Mouse (Mus musculus): ENCODE measurements around the gene A630095N17Rik.

Gene A630095N17Rik

GRCm38 (mm10) chr1:75214442-75214841, 17.5 kb downstream of the A630095N17Rik start:
- DNase-seq (ENCODE audit: low read depth, low spot score), result no peak

GRCm38 (mm10) chr1:75213096-75213495, 18.8 kb downstream of the A630095N17Rik start:
- no peak for DNase-seq (ENCODE audit: low read depth, low spot score)

- DNase-seq (ENCODE audit: low read depth, low spot score), result no peak
These were observed 19.4 kb downstream of the A630095N17Rik start for GRCm38 (mm10) chr1:75212542-75212941.

- no peak for DNase-seq (ENCODE audit: low read depth, low spot score)
These were observed 20.7 kb downstream of the A630095N17Rik start for GRCm38 (mm10) chr1:75211141-75211708.

GRCm38 (mm10) chr1:75210136-75211087, 21.5 kb downstream of the A630095N17Rik start, which contains the start of the genes Glb1l and Stk16:
Glb1l (minus strand) TSS chr1:75210813.
Stk16 (plus strand) TSS chr1:75210838.
- peak; percentile 91 for DNase-seq (ENCODE audit: low read depth, low spot score)

GRCm38 (mm10) chr1:75208967-75209678, 22.8 kb downstream of the A630095N17Rik start:
- DNase-seq (ENCODE audit: low read depth, low spot score), result no peak

- DNase-seq (ENCODE audit: low read depth, low spot score), result no peak
These were observed 30.7 kb downstream of the A630095N17Rik start for GRCm38 (mm10) chr1:75201236-75201635.

- no peak for DNase-seq (ENCODE audit: low read depth, low spot score)
These were observed 39.5 kb downstream of the A630095N17Rik start for GRCm38 (mm10) chr1:75192452-75192851.

- DNase-seq (ENCODE audit: low read depth, low spot score), result peak; percentile 98
These were observed 40.1 kb downstream of the A630095N17Rik start, which contains the start of the genes Ankzf1 and Atg9a for GRCm38 (mm10) chr1:75191622-75192402. Ankzf1 (plus strand) TSS chr1:75192151. Atg9a (minus strand) TSS chr1:75192196.

GRCm38 (mm10) chr1:75191258-75191621, 40.7 kb downstream of the A630095N17Rik start:
- DNase-seq (ENCODE audit: low read depth, low spot score), result no peak

GRCm38 (mm10) chr1:75190577-75190976, 41.3 kb downstream of the A630095N17Rik start:
- no peak for DNase-seq (ENCODE audit: low read depth, low spot score)

GRCm38 (mm10) chr1:75187914-75188483, 43.9 kb downstream of the A630095N17Rik start:
- DNase-seq (ENCODE audit: low read depth, low spot score), result no peak

GRCm38 (mm10) chr1:75187126-75187525, 44.8 kb downstream of the A630095N17Rik start:
- DNase-seq (ENCODE audit: low read depth, low spot score), result no peak

GRCm38 (mm10) chr1:75185495-75185894, 46.4 kb downstream of the A630095N17Rik start:
- no peak for DNase-seq (ENCODE audit: low read depth, low spot score)

GRCm38 (mm10) chr1:75182160-75182559, 49.7 kb downstream of the A630095N17Rik start:
- no peak for DNase-seq (ENCODE audit: low read depth, low spot score)

GRCm38 (mm10) chr1:75181377-75181870, 50.5 kb downstream of the A630095N17Rik start:
- DNase-seq (ENCODE audit: low read depth, low spot score), result no peak

GRCm38 (mm10) chr1:75180741-75181140, 51.2 kb downstream of the A630095N17Rik start:
- DNase-seq (ENCODE audit: low read depth, low spot score), result no peak

- DNase-seq (ENCODE audit: low read depth, low spot score), result peak; percentile 86
These were observed 51.8 kb downstream of the A630095N17Rik start, which contains the start of gene Abcb6 for GRCm38 (mm10) chr1:75180105-75180590. Abcb6 (minus strand) TSS chr1:75180392.

GRCm38 (mm10) chr1:75179334-75180104, 52.4 kb downstream of the A630095N17Rik start:
- DNase-seq (ENCODE audit: low read depth, low spot score), result no peak
